Mouse (Mus musculus) hindbrain, embryonic 12.5 days (tissue): ENCODE measurements around the gene Gm10490. TPM values are rescaled to one million over a fixed set of nuclear protein-coding genes. Genes with fewer than 3 reads are reported as not detected.
A peak's percentile ranks its signal among the peaks of the same experiment; 100 is the strongest.

Source experiments
- ATAC-seq: fragments of 200-750 bp; cut with Nextera tagmentation; 2 replicates; pipeline ENCODE4 v1.8.0; 2017; ENCODE audit warnings: moderate TSS enrichment; ENCODE audit not compliant: low FRiP score
- H3K27ac ChIP-seq: fragments of 300-500 bp; sonication (generic); 2 replicates; pipeline ENCODE4 v1.5.1; 2016; ENCODE audit warnings: mild to moderate bottlenecking
- H3K27me3 ChIP-seq: fragments of 300-500 bp; sonication (generic); 2 replicates; pipeline ENCODE4 v1.6.1; 2016; ENCODE audit warnings: mild to moderate bottlenecking
- H3K36me3 ChIP-seq: fragments of 300-500 bp; sonication (generic); 2 replicates; pipeline ENCODE4 v1.6.1; 2016; ENCODE audit warnings: mild to moderate bottlenecking
- H3K4me1 ChIP-seq: fragments of 300-500 bp; sonication (generic); 2 replicates; pipeline ENCODE4 v1.6.1; 2016
- H3K4me2 ChIP-seq: fragments of 300-500 bp; sonication (generic); replicated peaks from 2 replicates; pipeline ENCODE4 v1.6.1; 2016; ENCODE audit warnings: mild to moderate bottlenecking
- H3K4me3 ChIP-seq: fragments of 300-500 bp; sonication (generic); 2 replicates; pipeline ENCODE4 v1.5.1; 2016; ENCODE audit warnings: mild to moderate bottlenecking
- H3K9ac ChIP-seq: fragments of 300-500 bp; sonication (generic); 2 replicates; pipeline ENCODE4 v1.6.1; 2016; ENCODE audit warnings: mild to moderate bottlenecking, moderate library complexity
- H3K9me3 ChIP-seq: fragments of 300-500 bp; sonication (generic); replicated peaks from 2 replicates; pipeline ENCODE4 v1.6.1; 2016; ENCODE audit warnings: mild to moderate bottlenecking
- WGBS: fragments of 180-500 bp; shearing (Covaris S2); methylation state at CpG from one replicate; pipeline ENCODE4 v1.1.7; 2016; 5-methylcytosine and 5-hydroxymethylcytosine counted together
- polyA plus RNA-seq: library from polyadenylated mRNA; unstranded; fragments of >200 nt; fragmentation: Nextera tagmentation; extraction: Ambion mirVana; gene quantifications from 2 replicates; pipeline ENCODE4 v1.2.1, GENCODE M21; 2016

The Gm10490 gene
- polyA plus RNA-seq, 1 experiment from 2014 or later, result not detected

GRCm38 (mm10) chrX:7928270-7928790 is 19.0 kb downstream of the Gm10490 start, which contains the start of gene Eras:
TSS of gene Eras (minus strand) at chrX:7928607.
- ATAC-seq, result no peak
- Histone ChIP-seq H3K27ac (no peak within 1 kb of the TSS), H3K36me3 (peaks cover 15% of the 10 kb centered on the region; the same call in 1 of the 2 replicates), H3K9me3 (no peaks in the 10 kb centered on the region), H3K9ac (no peak within 1 kb of the TSS), H3K27me3 (peaks cover 34% of the 10 kb centered on the region), H3K4me3 (no peak within 1 kb of the TSS), H3K4me1 (no peaks in the 10 kb centered on the region), H3K4me2 (no peak within 1 kb of the TSS)
- 13% methylated on average over 19 of the region's 19 CpGs for WGBS

- no peaks in the 10 kb centered on the region for H3K27me3 ChIP-seq
- H3K4me1 ChIP-seq, result no peaks in the 10 kb centered on the region
- H3K9ac ChIP-seq, result no peak overlapping the region
- H3K4me3 ChIP-seq, result no peak overlapping the region
- H3K9me3 ChIP-seq, result no peaks in the 10 kb centered on the region
- no peak overlapping the region for H3K4me2 ChIP-seq
- ATAC-seq, result no peak
- 57% methylated on average over 11 of the region's 11 CpGs for WGBS
- H3K36me3 ChIP-seq, result peaks cover 33% of the 10 kb centered on the region
- H3K27ac ChIP-seq, result no peak overlapping the region
These were observed 27.5 kb downstream of the Gm10490 start for GRCm38 (mm10) chrX:7936874-7937273.

GRCm38 (mm10) chrX:7937667-7938066 is 28.3 kb downstream of the Gm10490 start:
- H3K9me3 ChIP-seq, result no peaks in the 10 kb centered on the region
- H3K4me2 ChIP-seq, result no peak overlapping the region
- H3K4me3 ChIP-seq, result no peak overlapping the region
- WGBS, result 95% methylated on average over 6 of the region's 6 CpGs
- ATAC-seq, result no peak
- H3K4me1 ChIP-seq, result no peaks in the 10 kb centered on the region
- no peak overlapping the region for H3K9ac ChIP-seq
- no peak overlapping the region for H3K27ac ChIP-seq
- H3K27me3 ChIP-seq, result no peaks in the 10 kb centered on the region
- peaks cover 31% of the 10 kb centered on the region for H3K36me3 ChIP-seq

- Histone ChIP-seq H3K27me3 (no peaks in the 10 kb centered on the region), H3K4me2 (no peak overlapping the region), H3K9me3 (no peaks in the 10 kb centered on the region), H3K27ac (no peak overlapping the region), H3K4me3 (no peak overlapping the region), H3K9ac (no peak overlapping the region), H3K4me1 (0 out of 2 replicates have a peak, but pooled peaks cover 3% of the 10 kb centered on the region), H3K36me3 (0 out of 2 replicates have a peak, but pooled peaks cover 5% of the 10 kb centered on the region)
- WGBS, result 58% methylated on average over 8 of the region's 8 CpGs
- no peak for ATAC-seq
These were observed 36.3 kb downstream of the Gm10490 start for GRCm38 (mm10) chrX:7945618-7946017.

- peak within 1 kb of the TSS; percentile 39 for H3K4me3 ChIP-seq
- H3K36me3 ChIP-seq, result 0 out of 2 replicates have a peak, but pooled peaks cover 2% of the 10 kb centered on the region
- peak within 1 kb of the TSS; percentile 55 for H3K4me2 ChIP-seq
- no peaks in the 10 kb centered on the region for H3K9me3 ChIP-seq
- peak within 1 kb of the TSS; percentile 58 for H3K9ac ChIP-seq
- peak within 1 kb of the TSS; percentile 52; the same call in 1 of the 2 replicates for H3K27ac ChIP-seq
- H3K27me3 ChIP-seq, result no peaks in the 10 kb centered on the region
- H3K4me1 ChIP-seq, result 0 out of 2 replicates have a peak, but pooled peaks cover 3% of the 10 kb centered on the region
- WGBS, result 23% methylated on average over 32 of the region's 37 CpGs
- ATAC-seq, result peak; percentile 98
These were observed 38.0 kb downstream of the Gm10490 start, which contains the start of gene Hdac6 for GRCm38 (mm10) chrX:7947108-7947899. TSS of gene Hdac6 (minus strand) at chrX:7947889.

- no peaks in the 10 kb centered on the region for H3K9me3 ChIP-seq
- 0 out of 2 replicates have a peak, but pooled peaks cover 2% of the 10 kb centered on the region for H3K36me3 ChIP-seq
- no peak for ATAC-seq
- H3K27ac ChIP-seq, result 0 out of 2 replicates have a peak overlapping the region, but pooled peaks have one; percentile 52
- H3K9ac ChIP-seq, result 0 out of 2 replicates have a peak overlapping the region, but pooled peaks have one; percentile 23
- WGBS, result 15% methylated on average over 38 of the region's 38 CpGs
- H3K4me3 ChIP-seq, result peak overlapping the region; percentile 39
- H3K27me3 ChIP-seq, result no peaks in the 10 kb centered on the region
- H3K4me2 ChIP-seq, result peak overlapping the region; percentile 55
- 0 out of 2 replicates have a peak, but pooled peaks cover 3% of the 10 kb centered on the region for H3K4me1 ChIP-seq
These were observed 38.7 kb downstream of the Gm10490 start for GRCm38 (mm10) chrX:7947900-7948492.

GRCm38 (mm10) chrX:7950091-7950490 is 40.7 kb downstream of the Gm10490 start:
- H3K4me2 ChIP-seq, result no peak overlapping the region
- H3K4me1 ChIP-seq, result 0 out of 2 replicates have a peak, but pooled peaks cover 3% of the 10 kb centered on the region
- H3K4me3 ChIP-seq, result no peak overlapping the region
- no peaks in the 10 kb centered on the region for H3K27me3 ChIP-seq
- 94% methylated on average over 7 of the region's 7 CpGs for WGBS
- H3K27ac ChIP-seq, result no peak overlapping the region
- no peaks in the 10 kb centered on the region for H3K36me3 ChIP-seq
- no peak overlapping the region for H3K9ac ChIP-seq
- ATAC-seq, result no peak
- H3K9me3 ChIP-seq, result no peaks in the 10 kb centered on the region

- H3K9me3 ChIP-seq, result 0 out of 2 replicates have a peak, but pooled peaks cover 2% of the 10 kb centered on the region
- H3K9ac ChIP-seq, result no peak overlapping the region
- H3K4me1 ChIP-seq, result no peaks in the 10 kb centered on the region
- no peak overlapping the region for H3K27ac ChIP-seq
- 86% methylated on average over 9 of the region's 9 CpGs for whole genome bisulfite sequencing
- no peaks in the 10 kb centered on the region for H3K27me3 ChIP-seq
- no peak for ATAC-seq
- no peak overlapping the region for H3K4me2 ChIP-seq
- H3K36me3 ChIP-seq, result no peaks in the 10 kb centered on the region
- H3K4me3 ChIP-seq, result no peak overlapping the region
These were observed 49.5 kb downstream of the Gm10490 start for GRCm38 (mm10) chrX:7958868-7959267.

Other genes with a start within 250 kb of the Gm10490 start
- 39.3 and 44.7 TPM in 2 replicates for gene Plp2, start 238.2 kb upstream of the Gm10490 start, polyA plus RNA-seq
- gene Magix, start 228.3 kb upstream of the Gm10490 start, polyA plus RNA-seq, result 0.50 TPM in 1 of 2 replicates, not detected in the other
- gene Gpkow, start 212.4 kb upstream of the Gm10490 start, polyA plus RNA-seq, result 45.5 and 46.4 TPM in 2 replicates
- gene Wdr45, start 195.2 kb upstream of the Gm10490 start, polyA plus RNA-seq, result 23.6 and 30.0 TPM in 2 replicates
- 1.7 TPM in 1 of 2 replicates, not detected in the other for gene Gm45208, start 187.3 kb upstream of the Gm10490 start, polyA plus RNA-seq
- 86.0 and 88.5 TPM in 2 replicates for gene Praf2, start 181.1 kb upstream of the Gm10490 start, polyA plus RNA-seq
- gene Ccdc120, start 158.6 kb upstream of the Gm10490 start, polyA plus RNA-seq, result 34.5 and 37.7 TPM in 2 replicates
- gene Tfe3, start 147.0 kb upstream of the Gm10490 start, polyA plus RNA-seq, result 33.9 and 34.8 TPM in 2 replicates
- 72.5 and 79.2 TPM in 2 replicates for gene Gripap1, start 119.8 kb upstream of the Gm10490 start, polyA plus RNA-seq
- 1.1 and 2.0 TPM in 2 replicates for gene Kcnd1, start 87.3 kb upstream of the Gm10490 start, polyA plus RNA-seq
- 60.8 and 72.2 TPM in 2 replicates for gene Otud5, start 68.2 kb upstream of the Gm10490 start, polyA plus RNA-seq
- 9.5 and 10.0 TPM in 2 replicates for gene Pim2, start 31.3 kb upstream of the Gm10490 start, polyA plus RNA-seq
- 35.1 and 40.1 TPM in 2 replicates for gene Slc35a2, start 25.5 kb upstream of the Gm10490 start, polyA plus RNA-seq
- gene Pqbp1, start 10.3 kb upstream of the Gm10490 start, polyA plus RNA-seq, result 172 and 178 TPM in 2 replicates
- 138 and 144 TPM in 2 replicates for gene Timm17b, start 10.2 kb upstream of the Gm10490 start, polyA plus RNA-seq
- gene Gm10491, start 1.7 kb upstream of the Gm10490 start, polyA plus RNA-seq, result not detected in 2 replicates
- gene Pcsk1n, start 10.3 kb downstream of the Gm10490 start, polyA plus RNA-seq, result 102 and 111 TPM in 2 replicates
- gene Eras, start 19.1 kb downstream of the Gm10490 start, polyA plus RNA-seq, result not detected in 2 replicates
- gene Hdac6, start 38.3 kb downstream of the Gm10490 start, polyA plus RNA-seq, result 68.2 and 68.5 TPM in 2 replicates
- gene Gata1, start 68.5 kb downstream of the Gm10490 start, polyA plus RNA-seq, result 0.98 and 1.5 TPM in 2 replicates
- gene Glod5, start 109.0 kb downstream of the Gm10490 start, polyA plus RNA-seq, result not detected in 2 replicates
- gene Suv39h1, start 165.2 kb downstream of the Gm10490 start, polyA plus RNA-seq, result 58.6 and 60.2 TPM in 2 replicates
- gene Was, start 181.0 kb downstream of the Gm10490 start, polyA plus RNA-seq, result 0.21 TPM in 1 of 2 replicates, not detected in the other
- gene Wdr13, start 223.3 kb downstream of the Gm10490 start, polyA plus RNA-seq, result 40.5 and 42.6 TPM in 2 replicates
- 401 and 433 TPM in 2 replicates for gene Rbm3, start 236.3 kb downstream of the Gm10490 start, polyA plus RNA-seq